Mouse (Mus musculus): ENCODE measurements around the gene Adamts8. TPM values are rescaled to one million over a fixed set of nuclear protein-coding genes. Genes with fewer than 3 reads are reported as not detected.

Gene Adamts8
- total RNA-seq, 2 experiments from 2014 or later = 4.4 to 4.5 TPM

DNA sequence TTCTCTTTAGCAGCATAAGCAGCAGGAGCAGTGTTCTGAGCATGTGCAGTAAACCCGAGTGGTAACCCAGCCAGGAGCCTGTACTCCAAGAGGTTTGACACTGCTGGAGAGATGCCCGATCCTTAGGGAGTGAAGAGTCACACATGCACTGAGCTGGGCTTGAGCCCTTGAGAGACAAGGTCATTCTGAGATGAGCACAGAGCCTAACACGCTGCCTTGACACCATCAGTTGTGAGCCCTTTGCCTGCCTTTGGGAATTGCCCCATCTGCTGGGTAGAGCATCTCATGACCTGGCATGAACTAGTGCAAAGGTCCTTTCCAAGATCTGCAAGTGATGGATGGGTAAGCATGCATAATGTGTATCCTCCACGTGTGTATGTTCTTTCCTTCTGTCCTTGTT, 29.6 kb downstream of the Adamts8 start:
- no peak for DNase-seq (ENCODE audit: extremely low spot score in 1 of 2, low spot score in 1 of 2)

DNA sequence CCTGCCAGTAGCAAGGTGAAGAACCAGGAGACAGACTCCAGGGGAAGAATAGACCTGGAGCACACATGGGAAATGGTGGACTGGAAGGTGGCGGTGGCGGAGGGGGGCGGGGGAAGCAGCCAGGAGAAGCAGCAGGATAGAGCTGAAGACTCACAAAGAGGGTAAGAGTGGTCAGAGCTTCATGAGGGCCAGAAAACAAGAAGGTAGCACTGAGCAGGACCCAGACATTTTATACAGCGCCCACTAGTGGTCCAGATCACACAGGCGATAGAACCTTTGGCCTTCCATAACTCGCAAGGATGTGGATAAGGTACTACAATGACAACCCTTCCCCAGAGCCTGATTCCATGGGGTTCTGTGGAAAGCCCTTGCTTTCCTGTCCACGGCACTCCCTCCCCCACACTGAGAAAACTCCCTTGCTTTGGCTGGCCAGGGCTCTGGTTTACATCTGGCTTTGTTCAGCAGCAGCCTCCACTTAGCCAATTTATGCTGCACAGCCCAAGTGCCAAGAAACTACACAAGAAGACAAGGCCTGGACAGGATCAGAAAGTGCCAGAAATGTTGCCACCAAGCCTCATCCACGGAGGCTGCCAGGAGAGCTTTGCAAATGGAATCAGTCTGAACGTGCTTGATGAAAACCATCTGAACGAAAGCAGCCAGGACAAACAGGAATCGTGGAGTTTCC, 34.1 kb downstream of the Adamts8 start:
- no peak for DNase-seq (ENCODE audit: extremely low spot score in 1 of 2, low spot score in 1 of 2)

DNA sequence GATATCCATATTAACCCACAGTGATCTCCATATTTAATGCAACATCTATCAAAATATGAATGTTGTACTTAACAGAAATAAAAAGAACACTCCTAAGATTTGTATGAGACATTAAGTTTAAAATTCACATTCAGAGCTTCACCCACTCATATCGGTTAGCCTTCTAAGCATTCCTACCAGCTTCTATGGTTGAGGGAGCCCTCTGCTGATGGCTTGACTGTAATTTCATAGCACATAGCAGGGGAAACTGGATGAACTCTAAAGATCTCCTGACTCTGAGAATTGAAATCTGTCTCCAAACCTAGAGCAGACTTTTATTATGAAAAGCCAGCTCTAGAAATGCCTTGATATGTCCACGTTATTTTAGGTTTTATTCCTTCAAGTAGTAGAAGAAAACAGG, 38.1 kb downstream of the Adamts8 start:
- no peak for DNase-seq (ENCODE audit: extremely low spot score in 1 of 2, low spot score in 1 of 2)

- no peak for DNase-seq (ENCODE audit: extremely low spot score in 1 of 2, low spot score in 1 of 2)
These were observed 43.4 kb downstream of the Adamts8 start for GRCm38 (mm10) chr9:30985782-30986181.

DNA sequence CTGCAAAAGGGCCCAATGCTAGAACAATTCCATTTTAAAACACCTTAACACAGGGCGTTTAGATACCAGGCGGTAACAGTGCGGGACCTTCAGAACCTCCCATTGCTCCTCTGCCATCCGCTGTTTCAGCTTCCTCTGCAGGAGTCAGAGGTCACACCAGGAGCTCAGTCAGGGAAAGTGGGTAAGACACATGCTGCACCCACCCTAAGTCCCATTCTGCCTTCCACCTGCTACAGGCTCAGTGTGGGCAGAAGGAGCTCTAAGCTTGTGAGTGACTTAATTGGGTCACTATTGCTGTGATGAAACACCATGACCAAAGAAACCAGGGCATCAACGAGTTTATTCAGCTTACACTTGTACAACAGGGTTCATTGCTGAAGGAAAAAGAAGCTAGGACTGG, 50.7 kb downstream of the Adamts8 start:
- no peak for DNase-seq (ENCODE audit: extremely low spot score in 1 of 2, low spot score in 1 of 2)

DNA sequence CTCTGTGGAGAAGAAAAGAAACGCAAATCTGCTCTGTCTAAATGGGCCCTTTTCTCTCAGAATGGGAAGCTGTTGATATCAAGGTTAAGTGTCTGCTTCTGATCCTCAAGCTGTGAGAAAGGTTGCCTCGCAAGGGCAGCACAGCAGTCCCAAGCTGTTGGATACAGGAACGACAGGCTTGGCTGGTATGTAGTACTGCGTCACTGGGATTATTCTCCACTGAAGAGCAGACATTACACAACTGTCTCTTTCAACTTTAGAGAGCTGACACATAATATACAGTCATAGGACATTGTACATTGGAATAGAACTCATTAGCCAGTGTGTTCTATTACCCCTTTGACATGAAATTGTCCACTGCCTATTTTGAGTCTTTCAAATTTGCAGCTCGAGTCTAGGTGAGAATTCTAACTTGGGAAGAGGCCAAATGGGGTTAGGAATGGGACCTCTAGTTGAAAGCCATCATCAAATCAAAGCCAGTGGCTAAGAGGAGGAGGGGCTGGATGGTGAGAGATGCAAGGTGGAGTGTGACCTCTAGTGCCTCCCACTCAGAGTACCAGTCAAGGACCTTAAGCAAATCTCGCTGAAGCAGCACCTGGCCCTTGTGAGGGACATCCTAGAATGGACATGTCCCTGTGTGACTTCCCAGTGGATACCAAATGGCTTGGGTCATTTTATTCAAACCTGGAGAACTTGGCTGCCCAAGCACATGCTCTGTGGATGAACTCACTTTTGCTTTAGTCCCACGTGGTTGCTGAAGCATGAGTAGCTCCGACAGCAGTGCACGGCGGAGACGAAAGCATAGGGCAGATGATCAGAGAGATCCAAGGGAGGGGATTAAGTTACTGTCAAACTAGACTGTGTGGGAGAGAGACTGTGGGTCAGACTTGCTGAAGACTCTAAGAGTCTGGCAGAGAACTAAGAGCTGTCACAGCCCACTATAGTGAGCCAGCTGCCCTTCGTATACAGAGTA, 54.5 kb downstream of the Adamts8 start:
- DNase-seq (ENCODE audit: extremely low spot score in 1 of 2, low spot score in 1 of 2) = no peak

DNA sequence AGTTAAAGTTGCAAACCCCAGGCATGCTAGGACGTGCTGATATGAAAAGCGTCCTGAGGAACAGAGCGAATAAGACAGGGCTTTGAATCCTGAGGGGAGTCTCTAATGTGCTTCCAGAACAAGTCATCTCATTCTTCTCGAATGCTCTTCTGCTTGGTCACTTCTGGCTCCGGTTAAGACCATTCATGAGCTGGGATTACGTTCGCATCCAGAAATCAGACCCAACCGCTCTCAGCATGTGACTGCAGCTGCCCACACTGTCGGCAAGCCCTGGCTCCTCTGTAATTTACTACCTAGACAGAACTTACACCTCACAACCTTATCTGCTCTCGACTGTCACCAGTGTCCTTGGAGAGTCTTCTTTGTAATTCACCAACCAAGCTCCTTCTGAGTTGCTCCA, 58.3 kb downstream of the Adamts8 start:
- DNase-seq (ENCODE audit: extremely low spot score in 1 of 2, low spot score in 1 of 2) = no peak

- DNase-seq (ENCODE audit: extremely low spot score in 1 of 2, low spot score in 1 of 2) = no peak
These were observed 60.2 kb downstream of the Adamts8 start for GRCm38 (mm10) chr9:31002528-31002927.

GRCm38 (mm10) chr9:31009334-31009733, 67.0 kb downstream of the Adamts8 start:
- no peak for DNase-seq (ENCODE audit: extremely low spot score in 1 of 2, low spot score in 1 of 2)

DNA sequence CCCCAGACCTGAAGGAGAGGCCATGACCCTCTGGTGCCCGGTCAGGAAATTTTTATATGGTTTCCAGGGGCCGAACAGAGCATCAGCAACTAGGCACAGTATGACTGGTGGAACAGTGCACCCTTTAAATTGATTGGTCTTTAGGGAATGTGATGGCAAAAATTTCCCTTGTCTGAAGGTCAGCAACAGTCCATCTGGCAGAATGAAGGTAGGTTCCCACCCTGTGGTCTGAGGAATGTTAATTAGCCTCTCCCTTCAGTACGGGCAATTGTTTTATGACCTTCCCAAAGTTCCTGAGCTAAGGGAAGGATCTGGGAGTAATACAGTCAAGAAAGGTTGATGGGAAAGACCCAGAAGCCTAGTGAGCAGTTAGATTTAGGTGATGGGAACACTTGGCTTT, 67.7 kb downstream of the Adamts8 start:
- no peak for DNase-seq (ENCODE audit: extremely low spot score in 1 of 2, low spot score in 1 of 2)

DNA sequence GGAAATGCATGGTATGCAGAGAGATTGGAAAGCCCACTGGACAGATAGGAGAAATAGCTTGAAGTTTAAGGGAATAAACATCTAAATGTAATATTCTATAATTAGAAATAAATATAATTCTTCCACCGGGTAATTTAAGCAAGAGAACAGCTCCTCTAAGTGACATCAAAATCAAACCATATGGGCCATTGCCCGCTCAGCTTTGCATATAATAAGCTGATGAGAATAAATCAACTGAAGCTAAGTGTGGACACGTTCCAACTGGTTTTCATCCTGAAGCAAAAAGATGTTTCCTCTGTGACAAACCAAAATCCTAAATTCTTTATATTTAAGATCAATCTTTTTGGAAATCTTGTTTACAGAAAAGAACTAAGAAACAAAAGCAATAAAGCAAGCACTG, 68.4 kb downstream of the Adamts8 start:
- no peak for DNase-seq (ENCODE audit: extremely low spot score in 1 of 2, low spot score in 1 of 2)

GRCm38 (mm10) chr9:31011533-31011932, 69.2 kb downstream of the Adamts8 start:
- no peak for DNase-seq (ENCODE audit: extremely low spot score in 1 of 2, low spot score in 1 of 2)

- DNase-seq (ENCODE audit: extremely low spot score in 1 of 2, low spot score in 1 of 2) = no peak
These were observed 70.3 kb downstream of the Adamts8 start for GRCm38 (mm10) chr9:31012674-31013073.

DNA sequence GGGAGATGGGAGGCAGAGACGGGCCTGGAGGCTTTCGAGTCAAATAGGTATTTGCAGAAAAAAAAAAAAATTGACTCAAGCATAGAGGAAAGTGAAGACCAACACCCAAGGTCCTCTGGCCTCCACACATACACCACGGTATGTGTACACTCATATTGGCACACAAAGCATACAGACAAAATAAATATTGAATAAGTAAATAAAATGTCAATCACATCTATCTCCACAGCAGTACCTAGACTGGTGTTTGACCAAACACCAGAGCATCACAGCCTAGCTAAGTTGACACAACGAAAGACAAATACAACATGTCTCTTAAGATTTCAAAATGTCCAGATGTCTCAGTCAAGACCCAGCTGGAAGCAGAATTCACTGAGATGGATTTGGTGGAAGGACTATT, 71.1 kb downstream of the Adamts8 start:
- no peak for DNase-seq (ENCODE audit: extremely low spot score in 1 of 2, low spot score in 1 of 2)

Other genes with a start within 250 kb of the Adamts8 start
- 1 to 10 TPM; 3.9 to 5.4 TPM for gene Adamts15, start 20.1 kb upstream of the Adamts8 start, total RNA-seq (2021)
- 10 to 100 TPM; 39.5 to 39.6 TPM for gene Zbtb44, start 88.1 kb downstream of the Adamts8 start, total RNA-seq (2021)
- 1 to 10 TPM in 1 of 2 experiments, under 1 TPM in 1; 0.54 to 1.1 TPM for gene St14, start 189.3 kb downstream of the Adamts8 start, total RNA-seq (2021)

All from layer of hippocampus, postnatal 25 days (tissue).